Mouse (Mus musculus) midbrain, embryonic 13.5 days (tissue): ENCODE results near the gene Zfp524. TPM values are rescaled to one million over a fixed set of nuclear protein-coding genes. Genes with fewer than 3 reads are reported as not detected.
"Not testable (repeated sequence)": the region's sequence is repeated elsewhere in the genome, so short reads cannot be mapped to it uniquely, and the experiment has no call there.

Source experiments
- ATAC-seq: fragments of 200-750 bp; cut with Nextera tagmentation; 2 replicates; pipeline ENCODE4 v1.8.0; 2017; ENCODE audit warnings: mild to moderate bottlenecking, moderate TSS enrichment, moderate library complexity
- H3K27ac ChIP-seq: fragments of 300-500 bp; sonication (generic); 2 replicates; pipeline ENCODE4 v1.5.1; 2015; ENCODE audit warnings: inconsistent platforms, mild to moderate bottlenecking, moderate library complexity
- H3K27me3 ChIP-seq: fragments of 300-500 bp; sonication (generic); 2 replicates; pipeline ENCODE4 v1.6.1; 2015; ENCODE audit warnings: mild to moderate bottlenecking, inconsistent platforms
- H3K36me3 ChIP-seq: fragments of 300-500 bp; sonication (generic); 2 replicates; pipeline ENCODE4 v1.6.1; 2015; ENCODE audit warnings: mild to moderate bottlenecking, inconsistent platforms
- H3K4me1 ChIP-seq: fragments of 300-500 bp; sonication (generic); replicated peaks from 2 replicates; pipeline ENCODE4 v1.6.1; 2015; ENCODE audit warnings: inconsistent platforms
- H3K4me2 ChIP-seq: fragments of 300-500 bp; sonication (generic); replicated peaks from 2 replicates; pipeline ENCODE4 v1.6.1; 2015; ENCODE audit warnings: moderate library complexity, mild to moderate bottlenecking, inconsistent platforms
- H3K4me3 ChIP-seq: fragments of 300-500 bp; sonication (generic); replicated peaks from 2 replicates; pipeline ENCODE4 v1.5.1; 2015; ENCODE audit warnings: mild to moderate bottlenecking, inconsistent platforms
- H3K9ac ChIP-seq: fragments of 300-500 bp; sonication (generic); replicated peaks from 2 replicates; pipeline ENCODE4 v1.6.1; 2015; ENCODE audit warnings: mild to moderate bottlenecking, inconsistent platforms
- H3K9me3 ChIP-seq: fragments of 300-500 bp; sonication (generic); 2 replicates; pipeline ENCODE4 v1.6.1; 2016; ENCODE audit warnings: mild to moderate bottlenecking, inconsistent platforms
- WGBS: fragments of 180-500 bp; shearing (Covaris S2); methylation state at CpG from one replicate; pipeline ENCODE4 v1.1.7; 2015; 5-methylcytosine and 5-hydroxymethylcytosine counted together
- polyA plus RNA-seq: library from polyadenylated mRNA; unstranded; fragments of >200 nt; fragmentation: Nextera tagmentation; extraction: Ambion mirVana; gene quantifications from 2 replicates; pipeline ENCODE4 v1.2.1, GENCODE M21; 2015

The Zfp524 gene
- polyA plus RNA-seq, 1 experiment from 2014 or later = 8.9 TPM

DNA sequence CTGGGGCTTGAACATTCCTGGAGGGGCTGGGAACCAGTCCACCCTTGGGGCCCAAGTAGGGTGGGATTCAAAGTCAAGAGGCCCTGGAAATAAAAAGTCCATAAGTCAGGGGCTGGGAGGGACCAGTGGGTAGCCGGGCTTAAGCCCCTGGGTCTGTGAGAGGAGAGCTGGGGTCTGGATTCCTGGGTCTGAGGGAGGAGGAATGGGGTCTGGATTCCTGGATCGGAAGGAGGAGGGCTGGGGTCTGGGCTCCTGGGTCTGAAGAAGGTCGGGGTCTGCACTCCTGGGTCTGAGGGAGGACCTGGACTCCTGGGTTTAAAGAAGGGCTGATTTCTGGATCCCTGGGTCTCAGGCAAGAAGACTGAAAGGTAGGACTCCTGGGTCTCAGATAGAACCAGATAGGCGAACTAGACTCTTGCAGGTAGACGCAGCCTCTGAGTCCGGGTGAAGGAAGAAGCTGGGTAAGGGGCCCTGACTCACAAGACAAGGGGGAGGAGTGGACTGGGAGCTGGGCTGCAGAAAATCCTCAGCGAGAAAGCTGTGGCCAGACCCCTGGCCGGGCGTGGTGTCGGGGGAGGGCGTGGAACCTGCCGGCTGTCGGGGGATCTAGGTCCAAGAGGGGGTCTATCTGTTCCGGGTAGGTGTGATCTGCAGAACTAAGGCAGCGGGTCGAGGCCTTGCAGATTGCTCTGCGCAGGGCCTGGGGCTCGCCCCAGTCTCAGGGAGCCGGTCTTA, 18.8 kb upstream of the Zfp524 start:
- H3K27ac ChIP-seq = peak overlapping the region; percentile 87
- 0 out of 2 replicates have a peak, but pooled peaks cover 9% of the 10 kb centered on the region for H3K27me3 ChIP-seq
- H3K9me3 ChIP-seq = 0 out of 2 replicates have a peak, but pooled peaks cover 3% of the 10 kb centered on the region
- H3K36me3 ChIP-seq = peaks cover 42% of the 10 kb centered on the region
- WGBS = 5% methylated on average over 19 of the region's 19 CpGs
- H3K4me2 ChIP-seq = peak overlapping the region; percentile 94
- peak overlapping the region; percentile 81 for H3K9ac ChIP-seq
- peaks cover 40% of the 10 kb centered on the region for H3K4me1 ChIP-seq
- H3K4me3 ChIP-seq = peak overlapping the region; percentile 68
- ATAC-seq = no peak; the same call in 1 of the 2 replicates

GRCm38 (mm10) chr7:4996003-4996895, 18.0 kb upstream of the Zfp524 start, which contains the start of gene Zfp579:
TSS of gene Zfp579 (minus strand) at chr7:4996158.
- Histone ChIP-seq H3K27ac (peak within 1 kb of the TSS; percentile 87), H3K27me3 (0 out of 2 replicates have a peak, but pooled peaks cover 9% of the 10 kb centered on the region), H3K9ac (peak within 1 kb of the TSS; percentile 81), H3K4me1 (peaks cover 40% of the 10 kb centered on the region), H3K36me3 (peaks cover 33% of the 10 kb centered on the region), H3K9me3 (no peaks in the 10 kb centered on the region), H3K4me3 (peak within 1 kb of the TSS; percentile 68), H3K4me2 (peak within 1 kb of the TSS; percentile 94)
- 4% methylated on average over 15 of the region's 26 CpGs for WGBS
- peak; percentile 88 for ATAC-seq

GRCm38 (mm10) chr7:4996934-4997333, 17.3 kb upstream of the Zfp524 start:
- no peak for ATAC-seq
- H3K9me3 ChIP-seq = no peaks in the 10 kb centered on the region
- 74% methylated on average over 6 of the region's 8 CpGs for WGBS
- H3K36me3 ChIP-seq = peaks cover 27% of the 10 kb centered on the region
- H3K4me3 ChIP-seq = peak overlapping the region; percentile 68
- H3K4me1 ChIP-seq = peaks cover 40% of the 10 kb centered on the region
- H3K4me2 ChIP-seq = peak overlapping the region; percentile 94
- H3K9ac ChIP-seq = peak overlapping the region; percentile 81
- H3K27me3 ChIP-seq = 0 out of 2 replicates have a peak, but pooled peaks cover 9% of the 10 kb centered on the region
- peak overlapping the region; percentile 87; the same call in 1 of the 2 replicates for H3K27ac ChIP-seq

- H3K9ac ChIP-seq = no peak overlapping the region
- H3K4me3 ChIP-seq = no peak overlapping the region
- H3K4me2 ChIP-seq = no peak overlapping the region
- H3K4me1 ChIP-seq = peaks cover 14% of the 10 kb centered on the region
- H3K27ac ChIP-seq = no peak overlapping the region
- H3K9me3 ChIP-seq = no peaks in the 10 kb centered on the region
- H3K36me3 ChIP-seq = no peaks in the 10 kb centered on the region
- 0 out of 2 replicates have a peak, but pooled peaks cover under 1% of the 10 kb centered on the region for H3K27me3 ChIP-seq
- WGBS = 65% methylated on average over 2 of the region's 2 CpGs
- ATAC-seq = no peak
Measured at GRCm38 (mm10) chr7:4999876-5000275, 14.3 kb upstream of the Zfp524 start.

- not testable (repeated sequence) for H3K9me3 ChIP-seq, H3K4me3 ChIP-seq, H3K4me1 ChIP-seq, H3K4me2 ChIP-seq, H3K27me3 ChIP-seq, ATAC-seq, H3K27ac ChIP-seq, H3K9ac ChIP-seq
- 72% methylated on average over 8 of the region's 8 CpGs for WGBS
- peaks cover 20% of the 10 kb centered on the region for H3K36me3 ChIP-seq
Measured at GRCm38 (mm10) chr7:5002876-5003275, 11.3 kb upstream of the Zfp524 start.

GRCm38 (mm10) chr7:5008229-5008628, 6.0 kb upstream of the Zfp524 start:
- 96% methylated on average over 26 of the region's 26 CpGs for WGBS
- Histone ChIP-seq H3K4me1 (0 out of 2 replicates have a peak, but pooled peaks cover 3% of the 10 kb centered on the region), H3K4me3 (no peak overlapping the region), H3K4me2 (no peak overlapping the region), H3K27ac (no peak overlapping the region), H3K9me3 (no peaks in the 10 kb centered on the region), H3K36me3 (peaks cover 72% of the 10 kb centered on the region), H3K27me3 (no peaks in the 10 kb centered on the region), H3K9ac (no peak overlapping the region)
- ATAC-seq = peak; percentile 31; the same call in 1 of the 2 replicates

DNA sequence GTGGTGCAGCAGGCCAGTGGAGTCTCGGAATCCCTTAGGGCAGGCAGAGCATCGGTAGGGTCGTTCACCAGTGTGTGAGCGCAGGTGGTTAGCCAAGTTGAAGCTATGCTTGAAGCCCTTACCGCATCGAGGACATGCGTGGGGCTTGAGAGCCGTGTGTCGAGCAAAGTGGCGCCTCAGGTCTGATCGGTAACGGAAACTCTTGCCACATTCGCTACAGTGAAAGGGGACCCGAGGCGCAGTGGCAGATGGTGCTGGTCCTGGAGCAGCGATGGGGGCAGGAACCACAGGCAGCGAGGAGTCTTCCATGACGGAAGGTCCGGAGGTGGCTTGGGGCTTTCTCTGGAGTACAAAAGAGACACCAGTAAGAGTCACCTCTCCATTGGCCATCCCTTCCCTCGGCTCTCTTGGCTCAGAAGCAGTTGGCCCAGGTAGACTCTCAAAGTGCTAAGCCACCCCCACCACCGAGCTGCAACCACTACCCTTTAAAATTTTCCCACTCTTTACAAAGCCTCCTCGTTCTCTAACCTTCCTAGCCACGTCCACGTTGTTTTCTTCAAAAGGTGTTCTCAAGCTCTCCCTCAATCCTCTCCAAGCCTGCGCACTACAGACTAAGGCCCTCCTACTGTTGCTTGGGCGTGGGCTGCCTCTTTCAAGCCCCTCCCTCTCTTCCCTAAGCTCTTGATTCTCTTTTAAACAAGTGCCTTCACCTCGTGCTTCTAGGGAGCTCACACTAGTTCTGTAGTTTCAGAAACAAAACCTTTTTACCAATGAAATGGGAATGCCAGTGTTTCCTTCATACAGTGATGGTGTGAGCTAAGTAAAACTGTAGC, 1.3 kb upstream of the Zfp524 start:
- 89% methylated on average over 27 of the region's 27 CpGs for WGBS
- Histone ChIP-seq H3K4me3 (no peak overlapping the region), H3K36me3 (peaks cover 56% of the 10 kb centered on the region), H3K4me2 (peak overlapping the region; percentile 61; the same call in 1 of the 2 replicates), H3K27ac (no peak overlapping the region), H3K27me3 (no peaks in the 10 kb centered on the region), H3K4me1 (peaks cover 15% of the 10 kb centered on the region), H3K9ac (no peak overlapping the region), H3K9me3 (no peaks in the 10 kb centered on the region)
- ATAC-seq = no peak

DNA sequence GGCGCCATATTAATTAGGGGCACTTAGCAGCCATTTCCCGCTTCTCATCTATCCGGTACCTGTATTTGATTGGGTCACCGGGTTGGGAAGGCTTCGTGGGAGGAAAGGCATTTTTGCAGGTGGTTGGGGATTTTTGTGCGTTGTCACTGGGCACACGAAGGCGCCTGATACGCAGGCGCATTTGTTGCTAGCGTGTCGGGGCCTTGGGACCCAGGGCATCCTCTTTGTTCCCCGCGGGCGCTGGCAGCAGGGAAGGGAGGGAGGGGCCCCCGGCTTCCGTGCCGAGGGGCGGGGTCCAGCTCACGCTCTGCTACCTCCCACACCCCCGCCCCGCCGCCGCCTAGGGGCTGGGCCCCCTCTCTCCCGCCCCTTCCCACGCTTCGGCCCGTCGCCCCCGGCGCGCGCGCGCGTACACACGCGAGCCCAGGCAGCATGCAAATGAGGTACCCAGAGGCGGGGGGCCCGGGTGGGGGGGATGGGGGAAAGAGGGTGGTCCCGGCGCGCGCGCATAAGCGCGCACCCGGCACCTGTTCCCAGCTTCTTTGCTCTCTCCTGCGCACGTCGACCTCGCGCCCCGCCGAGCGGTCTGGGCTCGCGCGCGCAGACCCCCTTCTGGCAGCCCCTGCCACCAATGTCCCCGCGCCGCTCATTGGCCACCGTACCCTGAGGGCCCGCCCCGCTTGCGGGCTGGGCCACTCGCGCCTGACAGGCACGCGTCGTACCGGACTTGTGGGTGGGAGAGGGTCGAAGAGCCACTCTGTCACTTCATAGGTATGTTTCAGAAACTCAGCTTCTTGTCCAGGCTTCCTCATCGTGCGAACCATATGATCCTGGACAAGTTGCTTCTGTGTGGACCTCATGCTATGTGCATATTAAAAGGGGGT, 1.1 kb downstream of the Zfp524 start, which contains the start of gene Gm44973:
Gene Gm44973 (plus strand): TSS at position 379 of the 884 bp plus-strand sequence.
- peak within 1 kb of the TSS; percentile 98 for H3K27ac ChIP-seq
- no peaks in the 10 kb centered on the region for H3K9me3 ChIP-seq
- no peaks in the 10 kb centered on the region for H3K27me3 ChIP-seq
- H3K9ac ChIP-seq = peak within 1 kb of the TSS; percentile 83
- peak within 1 kb of the TSS; percentile 61 for H3K4me2 ChIP-seq
- peaks cover 18% of the 10 kb centered on the region for H3K4me1 ChIP-seq
- peaks cover 33% of the 10 kb centered on the region for H3K36me3 ChIP-seq
- peak within 1 kb of the TSS; percentile 71 for H3K4me3 ChIP-seq
- peak; percentile 86 for ATAC-seq
- WGBS = under 1% methylated on average over 48 of the region's 76 CpGs

DNA sequence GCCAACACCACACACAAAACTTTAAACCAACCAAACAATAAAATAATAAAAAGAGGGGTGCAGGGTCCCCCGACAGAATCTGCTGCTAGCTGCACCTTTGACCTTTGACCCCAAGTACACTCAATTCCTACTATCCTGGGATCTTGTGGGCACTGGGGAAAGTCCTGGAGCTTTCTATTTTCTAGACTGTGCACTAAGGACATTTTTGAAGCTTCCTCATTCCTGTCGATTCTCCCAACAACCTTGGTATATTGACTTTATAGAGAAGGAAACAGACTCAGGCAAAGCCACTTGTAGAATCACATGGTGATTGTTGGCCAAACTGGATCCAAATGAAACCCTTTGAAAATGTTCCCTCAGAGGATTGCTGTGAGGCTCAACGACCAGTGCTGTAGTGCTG, 1.8 kb downstream of the Zfp524 start:
- H3K4me1 ChIP-seq = peaks cover 22% of the 10 kb centered on the region
- peak overlapping the region; percentile 61 for H3K4me2 ChIP-seq
- peak overlapping the region; percentile 71 for H3K4me3 ChIP-seq
- no peaks in the 10 kb centered on the region for H3K27me3 ChIP-seq
- peak overlapping the region; percentile 67 for H3K9ac ChIP-seq
- ATAC-seq = no peak
- no peaks in the 10 kb centered on the region for H3K9me3 ChIP-seq
- WGBS = 63% methylated on average over 3 of the region's 3 CpGs
- H3K27ac ChIP-seq = peak overlapping the region; percentile 98
- peaks cover 26% of the 10 kb centered on the region for H3K36me3 ChIP-seq

DNA sequence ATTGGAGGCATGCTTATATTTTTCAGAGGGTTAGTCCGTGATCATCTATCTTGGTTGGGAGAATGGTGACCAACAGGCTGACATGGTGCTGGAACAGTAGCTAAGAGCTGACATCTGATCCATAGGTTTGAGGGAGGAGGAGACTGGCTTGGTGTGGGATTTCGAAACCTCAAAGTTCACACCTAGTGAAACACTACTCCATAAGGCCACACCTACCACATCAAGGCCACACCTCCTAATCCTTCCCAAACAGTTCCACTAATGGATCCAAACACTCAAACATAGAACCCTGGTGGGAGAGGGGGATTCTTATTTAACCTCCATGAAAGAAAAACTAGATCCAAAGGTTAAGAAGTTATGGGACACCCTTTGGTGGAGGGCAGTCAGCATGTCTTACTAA, 2.7 kb downstream of the Zfp524 start:
- Histone ChIP-seq H3K27me3 (no peaks in the 10 kb centered on the region), H3K4me3 (no peak overlapping the region), H3K36me3 (peaks cover 18% of the 10 kb centered on the region), H3K9me3 (no peaks in the 10 kb centered on the region), H3K4me2 (no peak overlapping the region), H3K4me1 (peaks cover 29% of the 10 kb centered on the region), H3K9ac (no peak overlapping the region), H3K27ac (no peak overlapping the region)
- ATAC-seq = no peak
- 96% methylated on average over 2 of the region's 2 CpGs for WGBS
